In the genomic region with DNA sequence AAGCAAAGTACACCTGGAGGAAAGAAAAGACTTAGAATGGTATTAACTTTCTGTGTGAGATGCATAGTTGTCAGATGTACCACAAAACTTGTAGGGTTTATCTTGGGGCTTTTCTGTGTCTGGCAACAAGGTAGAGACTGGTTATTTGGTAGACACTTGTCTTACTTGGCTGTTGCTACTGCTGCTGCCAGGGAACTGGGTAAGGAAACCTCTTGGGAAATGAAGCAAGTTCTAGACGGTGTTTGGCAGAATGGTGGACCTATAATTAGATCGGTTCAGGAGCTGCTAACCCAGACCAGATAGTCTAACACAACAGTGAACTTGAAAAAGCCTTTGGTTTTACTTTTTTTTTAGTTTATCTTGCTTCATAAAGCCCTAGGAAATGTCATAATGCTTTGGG, we compare ENCODE assay signal across 7 mouse cellular contexts. TPM values are rescaled to one million over a fixed set of nuclear protein-coding genes. Genes with fewer than 3 reads are reported as not detected.
DNase-seq lines count a peak whose midpoint lies in the region; ATAC-seq and TF ChIP-seq lines count a peak whose summit lies in the region.

No protein-coding gene starts in this region.

- in situ Hi-C loops in CH12.LX (cut with MboI; ENCODE audit: low pct_ligation_motif_present, low pct_unique_long_range_greater_than_20kb, low sequenced_read_pairs), result no loop called here

- H3K9me3 ChIP-seq in CH12.LX (replicated peaks; ENCODE audit: low read length), result no peaks in the 10 kb centered on the region
- no peaks in the 10 kb centered on the region for H3K9me3 ChIP-seq in ES-Bruce4 (replicated peaks; ENCODE audit: control insufficient read depth, insufficient read depth, low read length, poor library complexity, severe bottlenecking)
- H3K9me3 ChIP-seq in heart, embryonic 14.5 days (ENCODE audit: control insufficient read depth, low read length), result no peaks in the 10 kb centered on the region
- H3K9me3 ChIP-seq in liver, embryonic 15.5 days (replicated peaks), result no peaks in the 10 kb centered on the region

- ATAC-seq in heart, embryonic 14.5 days (ENCODE audit: insufficient number of reproducible peaks, insufficient read depth, low FRiP score, low read depth), result no peak
- ATAC-seq in liver, embryonic 15.5 days (ENCODE audit: insufficient read depth), result no peak

- peaks cover 3 to 26% of the 10 kb centered on the region in 2 experiments for H3K36me3 ChIP-seq in CH12.LX (replicated peaks in 1 of 2; ENCODE audit: control insufficient read depth in 1 of 2, insufficient read depth in 1 of 2, low read length in 1 of 2)
- H3K36me3 ChIP-seq in ES-Bruce4 (ENCODE audit: control insufficient read depth, insufficient read depth, low read length, poor library complexity, severe bottlenecking), result peaks cover 25% of the 10 kb centered on the region
- peaks cover 10% of the 10 kb centered on the region; the same call in 1 of the 2 replicates for H3K36me3 ChIP-seq in heart, embryonic 14.5 days (ENCODE audit: control insufficient read depth, insufficient read depth, low read length)
- H3K36me3 ChIP-seq in liver, embryonic 15.5 days (replicated peaks), result peaks cover 28% of the 10 kb centered on the region

- H3K4me3 ChIP-seq in CH12.LX (replicated peaks in 1 of 3; ENCODE audit: low read depth in 2 of 3, low read length in 2 of 3, poor library complexity in 1 of 3) (peak overlapping the region; percentile 76 to 94 (median 85)), ES-Bruce4 (ENCODE audit: low read depth, low read length) (no peak overlapping the region)
- H3K4me3 ChIP-seq in heart, embryonic 14.5 days (ENCODE audit: control insufficient read depth in 1 of 2, insufficient read depth in 1 of 2, low read depth in 1 of 2, low read length in 2 of 2), result peak overlapping the region in 1 of 2 experiments; percentile 86; a peak in 3 of 4 replicates
- peak overlapping the region; percentile 79 for H3K4me3 ChIP-seq in liver, embryonic 15.5 days (replicated peaks)

- H3K4me2 ChIP-seq in CH12.LX (ENCODE audit: insufficient read depth, low read depth, poor library complexity, severe bottlenecking), result peak overlapping the region; percentile 100
- H3K4me2 ChIP-seq in heart, embryonic 14.5 days (ENCODE audit: low read length), result peak overlapping the region; percentile 82
- H3K4me2 ChIP-seq in liver, embryonic 15.5 days, result peak overlapping the region; percentile 85

- DNase-seq in CH12.LX (ENCODE audit: extremely low read depth), result no peak
- DNase-seq in cerebellum, postnatal 4 days (ENCODE audit: low spot score in 2 of 2), result no peak
- DNase-seq in cerebellum, adult 9-11 months, result no peak
- no peak for DNase-seq in embryo, embryonic 10 days (ENCODE audit: low spot score)

- no peak for TF ChIP-seq RAD21 in CH12.LX (IDR thresholded peaks at IDR 0.05; ENCODE audit: low read depth, low read length)

- peak overlapping the region; percentile 87 for H3K9ac ChIP-seq in CH12.LX (ENCODE audit: insufficient read depth, low read depth)
- H3K9ac ChIP-seq in ES-Bruce4 (ENCODE audit: low read depth, poor library complexity, severe bottlenecking), result peak overlapping the region; percentile 92
- H3K9ac ChIP-seq in heart, embryonic 14.5 days (ENCODE audit: low read length), result peak overlapping the region; percentile 84
- H3K9ac ChIP-seq in liver, embryonic 15.5 days, result peak overlapping the region; percentile 87

- H3K4me1 ChIP-seq in CH12.LX (ENCODE audit: control insufficient read depth in 1 of 2, insufficient read depth in 2 of 2) (peaks cover 10 to 55% of the 10 kb centered on the region in 2 experiments), ES-Bruce4 (ENCODE audit: control insufficient read depth, insufficient read depth, low read length) (no peaks in the 10 kb centered on the region)
- peaks cover 8 to 47% of the 10 kb centered on the region in 2 experiments for H3K4me1 ChIP-seq in heart, embryonic 14.5 days (ENCODE audit: control insufficient read depth in 2 of 2, insufficient read depth in 2 of 2, low read length in 2 of 2)
- peaks cover 90% of the 10 kb centered on the region for H3K4me1 ChIP-seq in liver, embryonic 15.5 days (replicated peaks)

- TF ChIP-seq CTCF in CH12.LX (conservative IDR thresholded peaks at IDR 0.05 in 1 of 2, IDR thresholded peaks at IDR 0.05 in 1 of 2; ENCODE audit: low read depth in 2 of 2, low read length in 2 of 2), result no peak
- TF ChIP-seq CTCF in ES-Bruce4 (IDR thresholded peaks at IDR 0.05; ENCODE audit: low read depth, low read length), result no peak

- H3K27ac ChIP-seq in CH12.LX (ENCODE audit: insufficient read depth, low read depth) (no peak overlapping the region; the same call in 1 of the 2 replicates), ES-Bruce4 (ENCODE audit: insufficient read depth, low read length) (no peak overlapping the region)
- H3K27ac ChIP-seq in heart, embryonic 14.5 days (replicated peaks in 1 of 2; ENCODE audit: control insufficient read depth in 1 of 2, insufficient read depth in 1 of 2, low read depth in 2 of 2, low read length in 2 of 2), result peak overlapping the region; percentile 36 to 96; a peak in 3 of 4 replicates
- peak overlapping the region; percentile 97 for H3K27ac ChIP-seq in liver, embryonic 15.5 days (replicated peaks)

- TF ChIP-seq EP300 in CH12.LX (IDR thresholded peaks at IDR 0.05; ENCODE audit: low read length) (no peak), ES-Bruce4 (IDR thresholded peaks at IDR 0.05; ENCODE audit: insufficient read depth, low read depth, low read length) (no peak)

- peaks cover 60% of the 10 kb centered on the region for H3K79me2 ChIP-seq in CH12.LX (replicated peaks; ENCODE audit: control insufficient read depth, extremely low read depth, insufficient read depth, poor library complexity, severe bottlenecking)

- no peaks in the 10 kb centered on the region for H3K27me3 ChIP-seq in CH12.LX (replicated peaks)
- H3K27me3 ChIP-seq in ES-Bruce4 (ENCODE audit: control insufficient read depth, insufficient read depth, low read length, poor library complexity, severe bottlenecking), result no peaks in the 10 kb centered on the region
- no peaks in the 10 kb centered on the region for H3K27me3 ChIP-seq in heart, embryonic 14.5 days (ENCODE audit: control insufficient read depth, insufficient read depth, low read length)
- no peaks in the 10 kb centered on the region for H3K27me3 ChIP-seq in liver, embryonic 15.5 days

- 17% methylated on average over 2 of the region's 2 CpGs for WGBS in heart, embryonic 14.5 days
- WGBS in liver, embryonic 15.5 days (ENCODE audit: insufficient replicate concordance), result 52% methylated on average over 2 of the region's 2 CpGs

- dilution Hi-C loops in CH12.LX (cut with MboI; ENCODE audit: extremely low pct_ligation_motif_present, extremely low pct_unique_long_range_greater_than_20kb, low sequenced_read_pairs), result no loop called here

- TF ChIP-seq POLR2A in CH12.LX (IDR thresholded peaks at IDR 0.05; ENCODE audit: low read depth, low read length) (no peak), ES-Bruce4 (IDR thresholded peaks at IDR 0.05; ENCODE audit: insufficient read depth, low read length) (no peak)

TF ChIP-seq in CH12.LX, 34 proteins besides CTCF, POLR2A, EP300 and RAD21 (continues in another document):
- TF ChIP-seq MXI1 (IDR thresholded peaks at IDR 0.05; ENCODE audit: low read depth, low read length), result no peak
- no peak for TF ChIP-seq USF2 (conservative IDR thresholded peaks at IDR 0.05; ENCODE audit: low read depth, low read length)
- TF ChIP-seq GABPA (IDR thresholded peaks at IDR 0.05; ENCODE audit: insufficient replicate concordance, low read depth, low read length), result no peak
- TF ChIP-seq BHLHE40 (IDR thresholded peaks at IDR 0.05; ENCODE audit: low read depth, low read length), result no peak
- no peak for TF ChIP-seq ZC3H11A (IDR thresholded peaks at IDR 0.05; ENCODE audit: low read depth, low read length)
- TF ChIP-seq PAX5 (IDR thresholded peaks at IDR 0.05; ENCODE audit: low read length), result no peak

RNA-seq across cellular contexts. Expression of a gene that starts 1.4 kb away (rescaled TPM):
- 145 and 149 TPM in 2 replicates for total RNA-seq in CH12.LX (2012; rRNA removed)
- total RNA-seq in CH12.LX (2014; rRNA removed), result 131 and 137 TPM in 2 replicates
- polyA plus RNA-seq in CH12.LX (2012; ENCODE audit: insufficient read length, low read depth), result 214 and 240 TPM in 2 replicates
- 197 and 202 TPM in 2 replicates for polyA plus RNA-seq in ES-Bruce4 (2011; ENCODE audit: insufficient read depth, insufficient read length, low read depth, missing spikeins)
- polyA plus RNA-seq in heart, embryonic 14.5 days (2014; fragmentation: Nextera tagmentation; extraction: Ambion mirVana), result 493 and 524 TPM in 2 replicates
- polyA plus RNA-seq in liver, embryonic 15.5 days (2015; fragmentation: Nextera tagmentation; extraction: Ambion mirVana), result 115 and 121 TPM in 2 replicates

RNA-seq across cellular contexts. Expression of a gene that starts 16.7 kb away (rescaled TPM):
- total RNA-seq in CH12.LX (2012; rRNA removed) (91.0 and 111 TPM in 2 replicates), CH12.LX (2014; rRNA removed) (64.9 and 72.0 TPM in 2 replicates)
- polyA plus RNA-seq in CH12.LX (2012; ENCODE audit: insufficient read length, low read depth) (98.9 and 107 TPM in 2 replicates), ES-Bruce4 (2011; ENCODE audit: insufficient read depth, insufficient read length, low read depth, missing spikeins) (62.9 and 68.4 TPM in 2 replicates)
- polyA plus RNA-seq in heart, embryonic 14.5 days (2014; fragmentation: Nextera tagmentation; extraction: Ambion mirVana), result 213 and 243 TPM in 2 replicates
- 85.8 and 90.0 TPM in 2 replicates for polyA plus RNA-seq in liver, embryonic 15.5 days (2015; fragmentation: Nextera tagmentation; extraction: Ambion mirVana)

RNA-seq across cellular contexts. Expression of a gene that starts 29.8 kb away (rescaled TPM):
- total RNA-seq in CH12.LX (2012; rRNA removed), result 8.4 and 11.1 TPM in 2 replicates
- 5.7 and 7.7 TPM in 2 replicates for total RNA-seq in CH12.LX (2014; rRNA removed)
- 8.6 and 12.1 TPM in 2 replicates for polyA plus RNA-seq in CH12.LX (2012; ENCODE audit: insufficient read length, low read depth)
- polyA plus RNA-seq in ES-Bruce4 (2011; ENCODE audit: insufficient read depth, insufficient read length, low read depth, missing spikeins), result 18.7 and 20.2 TPM in 2 replicates
- 23.5 TPM in 2 replicates for polyA plus RNA-seq in heart, embryonic 14.5 days (2014; fragmentation: Nextera tagmentation; extraction: Ambion mirVana)
- 4.6 and 5.2 TPM in 2 replicates for polyA plus RNA-seq in liver, embryonic 15.5 days (2015; fragmentation: Nextera tagmentation; extraction: Ambion mirVana)

RNA-seq across cellular contexts. Expression of a gene that starts 35.8 kb away (rescaled TPM):
- total RNA-seq in CH12.LX (2012; rRNA removed), result 8.1 and 11.0 TPM in 2 replicates
- 9.4 and 10.6 TPM in 2 replicates for total RNA-seq in CH12.LX (2014; rRNA removed)
- polyA plus RNA-seq in CH12.LX (2012; ENCODE audit: insufficient read length, low read depth), result 16.1 and 18.5 TPM in 2 replicates
- polyA plus RNA-seq in ES-Bruce4 (2011; ENCODE audit: insufficient read depth, insufficient read length, low read depth, missing spikeins), result 40.5 and 40.8 TPM in 2 replicates
- 28.8 and 29.6 TPM in 2 replicates for polyA plus RNA-seq in heart, embryonic 14.5 days (2014; fragmentation: Nextera tagmentation; extraction: Ambion mirVana)
- polyA plus RNA-seq in liver, embryonic 15.5 days (2015; fragmentation: Nextera tagmentation; extraction: Ambion mirVana), result 12.9 and 14.3 TPM in 2 replicates

RNA-seq across cellular contexts. Expression of a gene that starts 38.0 kb away (rescaled TPM):
- total RNA-seq in CH12.LX (2012; rRNA removed) (15.3 and 15.8 TPM in 2 replicates), CH12.LX (2014; rRNA removed) (3.5 and 4.3 TPM in 2 replicates)
- polyA plus RNA-seq in CH12.LX (2012; ENCODE audit: insufficient read length, low read depth) (45.9 and 51.0 TPM in 2 replicates), ES-Bruce4 (2011; ENCODE audit: insufficient read depth, insufficient read length, low read depth, missing spikeins) (28.8 and 29.0 TPM in 2 replicates)
- 7.9 and 9.9 TPM in 2 replicates for polyA plus RNA-seq in heart, embryonic 14.5 days (2014; fragmentation: Nextera tagmentation; extraction: Ambion mirVana)
- polyA plus RNA-seq in liver, embryonic 15.5 days (2015; fragmentation: Nextera tagmentation; extraction: Ambion mirVana), result 4.9 and 5.6 TPM in 2 replicates

Comparison
In these comparisons a context has a peak if more than half of its experiments do, and no peak if none do; other contexts are left out.
1. H3K27ac ChIP-seq: peak in heart, embryonic 14.5 days (2 of 2) and liver, embryonic 15.5 days (single experiment); none in CH12.LX (single experiment) and ES-Bruce4 (single experiment).
2. Peak in every context shown above with its lines, with median percentiles within 50 percentile points of each other: H3K4me2 ChIP-seq and H3K9ac ChIP-seq.